Mouse (Mus musculus) testis, adult 2 months (tissue): ENCODE measurements around the gene Gjb4.

ENCODE experiments used
- CTCF ChIP-seq: fragments of 200-500 bp; IDR thresholded peaks from 2 replicates; pipeline ENCODE4 v1.5.1; 2012; ENCODE audit warnings: low read depth, mild to moderate bottlenecking, inconsistent platforms, low read length, moderate library complexity; ENCODE audit not compliant: control insufficient read depth, insufficient read depth, insufficient replicate concordance
- POLR2A ChIP-seq: fragments of 200-500 bp; IDR thresholded peaks from 2 replicates; pipeline ENCODE4 v1.6.1; 2012; ENCODE audit warnings: low read depth, mild to moderate bottlenecking, inconsistent platforms, low read length, moderate library complexity; ENCODE audit not compliant: control insufficient read depth

DNA sequence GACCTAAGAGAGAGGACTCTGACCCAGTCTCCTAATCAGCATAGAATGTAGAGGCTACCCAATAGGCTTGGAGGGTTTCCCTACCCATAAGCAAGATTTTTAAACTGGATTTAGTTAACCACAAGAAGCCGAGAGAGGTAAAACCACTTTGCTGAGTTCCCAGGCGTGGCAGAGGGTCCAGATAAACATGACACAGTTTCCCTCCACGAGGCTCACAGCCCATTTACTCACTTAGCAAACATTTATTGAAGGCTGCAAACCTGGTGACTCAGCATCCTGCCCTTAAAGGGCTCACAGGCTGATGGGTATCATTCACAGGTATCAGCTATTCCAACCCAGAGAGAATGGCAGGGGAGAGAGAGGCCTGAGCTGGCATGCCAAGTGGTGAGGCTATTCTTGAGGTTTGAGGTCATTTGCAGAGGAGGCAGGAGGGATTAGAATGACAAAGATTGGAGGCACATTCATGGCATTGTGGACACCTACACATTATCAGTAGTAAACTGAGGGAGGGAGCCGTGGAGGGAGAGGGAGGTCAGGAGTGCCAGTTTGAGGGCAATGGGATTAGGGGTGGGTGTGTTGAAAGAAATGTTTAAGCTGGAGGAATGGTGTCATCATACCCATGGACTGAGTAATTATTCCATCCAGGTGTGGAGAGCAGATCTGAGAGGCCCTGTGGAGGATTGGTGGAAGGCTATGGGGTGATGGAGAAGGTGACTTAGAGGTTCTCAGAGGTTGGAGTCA lies 4.2 kb downstream of the Gjb4 start:
- TF ChIP-seq CTCF, result no peak
- TF ChIP-seq POLR2A, result no peak
